Mouse (Mus musculus) ovary, postnatal 14 days (tissue): Measurements from ENCODE around the gene Tpr.

Experiments
- DNase-seq: peaks from one replicate; pipeline ENCODE4 v3.0.0; 2022; ENCODE audit warnings: low spot score

Tpr gene

DNA sequence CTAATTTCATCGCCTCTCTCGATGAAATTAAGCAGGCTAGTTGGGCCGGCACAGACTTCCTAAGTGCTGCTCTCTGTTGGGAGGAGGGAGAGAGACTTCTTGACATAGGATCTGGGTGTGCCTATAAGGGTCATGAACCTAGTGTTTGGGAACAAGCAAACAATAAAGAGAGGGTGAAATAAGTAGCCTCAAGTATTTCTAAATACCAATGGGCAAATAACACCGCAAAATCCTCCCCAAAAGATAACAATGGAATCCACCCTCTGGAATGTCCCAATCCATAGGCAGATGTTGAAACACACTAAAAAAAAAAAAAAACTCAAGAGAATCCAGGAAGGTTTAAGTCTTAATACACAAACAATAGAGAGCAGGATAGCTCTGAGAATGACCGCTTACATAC is 70.4 kb downstream of the Tpr start:
- DNase-seq, result no peak

- DNase-seq, result no peak
Observed at GRCm38 (mm10) chr1:150463691-150464090, 71.1 kb downstream of the Tpr start.

DNA sequence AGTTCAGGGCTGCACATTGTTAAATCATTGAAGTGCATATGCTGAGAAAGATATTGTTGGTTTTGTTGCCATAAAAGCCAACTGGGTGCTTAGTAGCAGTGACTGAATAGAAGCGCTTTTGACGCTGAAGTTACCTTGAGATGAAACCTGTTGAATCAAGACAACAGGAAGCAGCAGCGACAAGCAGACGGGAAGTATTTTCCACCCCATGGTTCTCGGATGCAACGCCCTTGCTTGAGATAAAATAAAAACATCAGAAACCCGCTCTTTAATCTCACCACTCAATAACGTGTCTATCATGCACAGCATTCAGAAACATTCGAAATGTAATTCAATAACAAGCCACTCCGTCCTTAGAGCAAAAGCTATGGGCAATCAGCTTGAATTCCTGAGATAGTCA is 72.7 kb downstream of the Tpr start:
- no peak for DNase-seq

DNA sequence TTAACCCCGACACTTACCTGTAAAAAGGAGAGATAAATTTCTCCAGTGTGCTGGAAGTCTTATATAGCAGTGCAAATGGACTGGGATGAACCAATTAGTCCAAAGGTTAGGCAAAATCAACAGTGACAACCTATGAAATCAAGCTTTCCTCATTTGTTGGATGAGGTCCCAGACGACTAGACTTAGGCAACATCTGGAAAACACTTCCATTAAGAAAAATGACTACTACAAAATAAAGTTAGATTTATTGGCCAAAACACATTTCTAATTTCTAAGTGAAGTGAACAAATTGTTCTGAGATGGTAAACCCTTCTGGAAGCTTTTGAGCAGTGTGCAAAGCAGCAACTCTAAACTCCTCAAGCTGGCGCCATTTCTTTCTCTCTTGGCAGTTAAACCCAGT is 73.5 kb downstream of the Tpr start, which contains the start of gene Prg4:
Prg4 (minus strand) TSS at position 34 of the 400 bp plus-strand sequence.
- DNase-seq, result no peak

- no peak for DNase-seq
Observed at GRCm38 (mm10) chr1:150469992-150470391, 77.4 kb downstream of the Tpr start.

- no peak for DNase-seq
Observed at GRCm38 (mm10) chr1:150472525-150472924, 79.9 kb downstream of the Tpr start.

DNA sequence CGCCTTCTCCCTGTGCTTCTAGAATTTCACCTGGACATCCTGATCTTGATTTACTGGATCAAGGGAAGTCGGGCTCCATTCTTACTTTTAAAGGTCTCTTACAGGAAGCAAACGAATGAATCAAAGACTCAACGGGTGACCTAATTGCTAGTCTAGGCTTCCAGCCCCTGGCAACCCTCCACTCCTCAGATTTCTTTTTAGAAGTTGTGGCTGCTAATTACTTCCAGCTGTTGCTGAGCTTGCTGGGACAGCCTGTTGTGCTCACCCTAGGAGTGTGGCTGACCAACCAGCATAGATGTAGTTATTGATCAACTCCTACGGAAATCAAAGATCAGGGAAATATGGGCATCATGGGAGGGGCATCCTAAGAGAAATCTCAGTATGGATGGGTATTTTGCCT is 88.0 kb downstream of the Tpr start:
- peak; percentile 21 for DNase-seq

DNA sequence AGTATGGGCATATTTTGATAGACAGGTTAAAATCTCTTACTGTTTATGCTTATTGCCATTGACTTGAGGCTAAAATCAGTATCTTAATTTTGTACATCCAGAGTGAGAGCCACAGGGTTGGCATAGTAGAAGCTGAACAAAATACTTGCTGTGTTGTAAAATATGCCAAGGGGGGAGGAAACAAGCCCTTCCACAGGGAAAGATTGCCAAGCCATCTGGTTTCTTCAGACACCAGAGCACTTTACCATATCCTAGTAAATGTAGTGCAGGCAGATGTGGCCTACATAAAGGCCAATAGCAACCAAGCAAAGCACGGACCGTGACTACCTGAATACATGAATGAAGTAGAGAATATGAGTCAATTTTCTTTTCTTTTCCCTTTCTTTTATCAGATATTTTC is 96.5 kb downstream of the Tpr start:
- no peak for DNase-seq

DNA sequence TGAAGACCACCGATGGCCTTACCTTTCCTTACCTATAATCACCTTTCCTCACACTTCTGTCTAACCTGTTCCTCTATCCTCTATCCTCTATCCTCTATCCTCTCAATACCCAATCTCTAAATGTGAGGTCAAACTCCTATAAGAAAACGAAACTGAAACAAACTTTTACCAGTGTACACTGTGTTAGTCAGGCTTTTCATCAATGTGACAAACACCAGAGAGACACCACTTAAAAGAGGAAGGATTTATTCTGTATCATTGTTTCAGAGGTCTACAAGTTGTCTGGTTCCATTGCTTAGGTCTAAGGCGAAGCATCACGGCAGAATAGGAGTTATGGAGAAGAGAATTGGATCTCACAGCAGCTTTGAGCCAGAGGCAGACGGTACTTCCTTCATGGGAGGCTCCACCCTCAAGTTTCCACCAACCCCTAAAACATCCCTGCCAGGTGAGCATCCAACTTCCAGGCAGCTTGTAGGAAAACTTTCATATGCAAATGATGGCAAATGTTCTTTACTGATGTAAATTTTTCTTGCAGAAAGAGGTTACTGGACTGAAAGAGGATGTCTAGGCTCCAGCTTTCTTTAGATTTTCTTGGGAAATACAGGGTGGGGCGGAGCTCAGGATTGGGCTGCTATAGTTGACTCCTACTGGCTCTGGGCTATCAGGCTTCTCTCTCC is 104.1 kb downstream of the Tpr start:
- DNase-seq, result no peak

- DNase-seq, result no peak
Observed at GRCm38 (mm10) chr1:150497690-150498089, 105.1 kb downstream of the Tpr start.

GRCm38 (mm10) chr1:150498177-150498576 is 105.5 kb downstream of the Tpr start:
- DNase-seq, result no peak
